ENCODE assay signal across 9 mouse cellular contexts in the genomic region with DNA sequence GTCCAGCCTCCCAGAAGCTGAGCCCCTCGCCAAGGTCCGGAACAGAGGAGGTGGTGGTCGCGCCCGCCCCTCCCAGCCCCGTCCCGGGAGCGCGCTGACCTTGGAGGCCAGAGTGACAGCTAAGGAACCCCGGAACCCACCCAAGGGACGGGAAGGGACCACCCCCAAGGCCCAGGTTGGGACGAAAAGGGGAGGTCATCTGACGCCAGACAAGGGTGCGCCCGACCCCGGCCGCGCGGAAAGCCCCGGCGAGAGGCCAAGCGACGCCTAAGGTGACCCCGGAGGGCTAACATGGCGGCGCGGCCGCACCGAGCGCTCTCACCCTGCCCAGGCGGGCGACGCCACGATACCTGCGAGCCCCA. TPM values are rescaled to one million over a fixed set of nuclear protein-coding genes. Genes with fewer than 3 reads are reported as not detected.
DNase-seq lines count a peak whose midpoint lies in the region; ATAC-seq lines count a peak whose summit lies in the region.
"Had no signal": no experiment of that assay in that cellular context is flagged by ENCODE, and none has a peak within 500 bp of the region (broad histone marks: within the 10 kb centered on the region; RNA-seq: fewer than 3 reads in every experiment).

No protein-coding gene starts in this region.

- peak overlapping the region; percentile 96 for H3K27ac ChIP-seq in kidney, embryonic 16.5 days (ENCODE audit: low read length)
- peak overlapping the region; percentile 96 for H3K27ac ChIP-seq in hindbrain, embryonic 15.5 days (replicated peaks)
- peak overlapping the region; percentile 95 for H3K27ac ChIP-seq in midbrain, embryonic 15.5 days

- H3K27me3 ChIP-seq in kidney, embryonic 16.5 days (ENCODE audit: insufficient read depth, low read length): no peaks in the 10 kb centered on the region
- H3K27me3 ChIP-seq in hindbrain, embryonic 15.5 days: no peaks in the 10 kb centered on the region
- H3K27me3 ChIP-seq in midbrain, embryonic 15.5 days (replicated peaks): no peaks in the 10 kb centered on the region

- H3K4me3 ChIP-seq in kidney, embryonic 16.5 days (ENCODE audit: low read length): peak overlapping the region; percentile 95
- peak overlapping the region; percentile 95 for H3K4me3 ChIP-seq in hindbrain, embryonic 15.5 days
- peak overlapping the region; percentile 100 for H3K4me3 ChIP-seq in midbrain, embryonic 15.5 days

- H3K4me1 ChIP-seq in kidney, embryonic 16.5 days (ENCODE audit: insufficient read depth, low read length): peaks cover 23% of the 10 kb centered on the region
- H3K4me1 ChIP-seq in hindbrain, embryonic 15.5 days (replicated peaks): peaks cover 43% of the 10 kb centered on the region
- peaks cover 45% of the 10 kb centered on the region for H3K4me1 ChIP-seq in midbrain, embryonic 15.5 days

- peak overlapping the region; percentile 93 for H3K9ac ChIP-seq in kidney, embryonic 16.5 days (replicated peaks; ENCODE audit: low read length)
- H3K9ac ChIP-seq in hindbrain, embryonic 15.5 days: peak overlapping the region; percentile 98
- H3K9ac ChIP-seq in midbrain, embryonic 15.5 days: peak overlapping the region; percentile 100

- peaks cover 9% of the 10 kb centered on the region for H3K9me3 ChIP-seq in kidney, embryonic 16.5 days (ENCODE audit: low read length)
- H3K9me3 ChIP-seq in hindbrain, embryonic 15.5 days: no peaks in the 10 kb centered on the region
- peaks cover 3% of the 10 kb centered on the region; the same call in 1 of the 2 replicates for H3K9me3 ChIP-seq in midbrain, embryonic 15.5 days

- no peak; the same call in 1 of the 2 replicates for ATAC-seq in kidney, embryonic 16.5 days (ENCODE audit: low FRiP score, low TSS enrichment)
- ATAC-seq in hindbrain, embryonic 15.5 days (ENCODE audit: low FRiP score, low read depth): peak; percentile 31
- peak; percentile 39 for ATAC-seq in midbrain, embryonic 15.5 days (replicated peaks)
- no peak for ATAC-seq in monocyte, adult 5-6 weeks (replicated peaks; ENCODE audit: insufficient number of reproducible peaks, low FRiP score, low TSS enrichment, poor library complexity, severe bottlenecking)

- H3K36me3 ChIP-seq in kidney, embryonic 16.5 days (ENCODE audit: insufficient read depth, low read length): peaks cover 23% of the 10 kb centered on the region
- H3K36me3 ChIP-seq in hindbrain, embryonic 15.5 days: peaks cover 19% of the 10 kb centered on the region
- peaks cover 13% of the 10 kb centered on the region for H3K36me3 ChIP-seq in midbrain, embryonic 15.5 days (replicated peaks)

- peak overlapping the region; percentile 89 for H3K4me2 ChIP-seq in kidney, embryonic 16.5 days (replicated peaks; ENCODE audit: low read depth, low read length)
- peak overlapping the region; percentile 72 for H3K4me2 ChIP-seq in hindbrain, embryonic 15.5 days
- H3K4me2 ChIP-seq in midbrain, embryonic 15.5 days: peak overlapping the region; percentile 83

- under 1% methylated on average over 33 of the region's 35 CpGs for WGBS in kidney, embryonic 16.5 days
- WGBS in hindbrain, embryonic 15.5 days: under 1% methylated on average over 35 of the region's 35 CpGs
- WGBS in midbrain, embryonic 15.5 days: under 1% methylated on average over 35 of the region's 35 CpGs

- no peak for DNase-seq in kidney, postnatal 10 days
- peak; percentile 4 for DNase-seq in c-Kit-negative CD71-positive TER-119-positive erythroid progenitor cells, embryonic 14.5 days (ENCODE audit: low read depth, low spot score)
- DNase-seq in cerebellum, postnatal 4 days (ENCODE audit: low spot score in 2 of 2): no peak
- DNase-seq in kidney, adult 8-10 months: no peak

RNA-seq across cellular contexts. Expression of a gene that starts 5.2 kb away (rescaled TPM):
- polyA plus RNA-seq in kidney, embryonic 16.5 days (2015; fragmentation: Nextera tagmentation; extraction: Ambion mirVana): 55.8 and 60.8 TPM in 2 replicates
- 249 and 272 TPM in 2 replicates for polyA plus RNA-seq in hindbrain, embryonic 15.5 days (2015; fragmentation: Nextera tagmentation; extraction: Ambion mirVana)
- 332 and 336 TPM in 2 replicates for polyA plus RNA-seq in midbrain, embryonic 15.5 days (2015; fragmentation: Nextera tagmentation; extraction: Ambion mirVana)
- total RNA-seq in monocyte, adult 5-6 weeks (2017): 8.2 to 31.0 TPM (median 23.0 TPM) in 3 replicates

RNA-seq across cellular contexts. Expression of a gene that starts 6.0 kb away (rescaled TPM):
- 227 and 246 TPM in 2 replicates for polyA plus RNA-seq in kidney, embryonic 16.5 days (2015; fragmentation: Nextera tagmentation; extraction: Ambion mirVana)
- polyA plus RNA-seq in hindbrain, embryonic 15.5 days (2015; fragmentation: Nextera tagmentation; extraction: Ambion mirVana): 6,864 and 7,318 TPM in 2 replicates
- polyA plus RNA-seq in midbrain, embryonic 15.5 days (2015; fragmentation: Nextera tagmentation; extraction: Ambion mirVana): 10,539 and 10,900 TPM in 2 replicates
- total RNA-seq in monocyte, adult 5-6 weeks (2017): 0.85 to 2.6 TPM in 2 of 3 replicates, not detected in the other
- total RNA-seq: granulocyte monocyte progenitor cell, adult 5-6 weeks had no signal

Comparison
In these comparisons a context has a peak if more than half of its experiments do, and no peak if none do; other contexts are left out.
1. ATAC-seq: peak in hindbrain, embryonic 15.5 days (single experiment) and midbrain, embryonic 15.5 days (single experiment); none in kidney, embryonic 16.5 days (single experiment) and monocyte, adult 5-6 weeks (single experiment).
2. RNA of a gene that starts 6.0 kb away (polyA plus RNA-seq): 10,539 to 10,900 TPM in midbrain, embryonic 15.5 days and 6,864 to 7,318 TPM in hindbrain, embryonic 15.5 days; 227 to 246 TPM in kidney, embryonic 16.5 days; every median in the first group is over 10 times any median in the second.
3. Peak in every context shown above with its lines, with median percentiles within 50 percentile points of each other: H3K27ac ChIP-seq, H3K4me2 ChIP-seq, H3K4me3 ChIP-seq and H3K9ac ChIP-seq.